Mouse (Mus musculus) G1E (cell line): ENCODE measurements around the gene Slc16a9.
"Not testable (repeated sequence)": the region's sequence is repeated elsewhere in the genome, so short reads cannot be mapped to it uniquely, and the experiment has no call there.

Experiments
- CTCF ChIP-seq: IDR thresholded peaks from 2 replicates; pipeline ENCODE4 v1.5.1; 2012; ENCODE audit warnings: low read depth, low read length, inconsistent platforms, mixed read lengths
- TAL1 ChIP-seq: conservative IDR thresholded peaks from 2 replicates; pipeline ENCODE4 v1.6.1; 2012; ENCODE audit warnings: low read depth, low read length, inconsistent platforms, mixed read lengths

DNA sequence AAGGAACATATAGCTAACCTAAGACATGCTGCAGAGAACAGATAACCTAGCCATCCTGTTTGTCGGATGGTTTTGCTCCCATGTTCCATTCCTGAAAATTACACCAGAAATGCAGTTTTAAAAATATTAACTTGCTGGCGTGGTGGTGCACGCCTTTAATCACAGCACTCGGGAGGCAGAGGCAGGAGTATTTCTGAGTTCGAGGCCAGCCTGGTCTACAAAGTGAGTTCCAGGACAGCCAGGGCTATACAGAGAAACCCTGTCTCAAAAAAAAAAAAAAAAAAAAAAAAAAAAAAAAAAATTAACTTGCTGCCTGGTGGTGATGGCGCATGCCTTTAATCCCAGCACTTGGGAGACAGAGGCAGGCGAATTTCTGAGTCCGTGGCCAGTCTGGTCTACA is 22.7 kb upstream of the Slc16a9 start:
- not testable (repeated sequence) for TF ChIP-seq CTCF, TAL1
